Mouse (Mus musculus) C2C12 (cell line): ENCODE results near the gene Frmd8.

Source experiments
- CEBPB ChIP-seq: IDR thresholded peaks from one replicate; pipeline ENCODE4 v1.6.1; 2011; ENCODE audit warnings: low read depth, mild to moderate bottlenecking, control low read depth, moderate library complexity
- CTCF ChIP-seq: IDR thresholded peaks from one replicate; pipeline ENCODE4 v1.5.1; 2011; ENCODE audit not compliant: control insufficient read depth, insufficient read depth, insufficient read length
- FOSL1 ChIP-seq: IDR thresholded peaks from one replicate; pipeline ENCODE4 v1.8.0; 2011; ENCODE audit warnings: mild to moderate bottlenecking, low read length; ENCODE audit not compliant: poor library complexity, insufficient read depth, severe bottlenecking
- MAX ChIP-seq: IDR thresholded peaks from one replicate; pipeline ENCODE4 v1.6.1; 2011; ENCODE audit warnings: mild to moderate bottlenecking, control low read depth
- USF1 ChIP-seq: IDR thresholded peaks from one replicate; pipeline ENCODE4 v1.6.1; 2011; ENCODE audit warnings: low read depth, mild to moderate bottlenecking, control low read depth, moderate library complexity

DNA sequence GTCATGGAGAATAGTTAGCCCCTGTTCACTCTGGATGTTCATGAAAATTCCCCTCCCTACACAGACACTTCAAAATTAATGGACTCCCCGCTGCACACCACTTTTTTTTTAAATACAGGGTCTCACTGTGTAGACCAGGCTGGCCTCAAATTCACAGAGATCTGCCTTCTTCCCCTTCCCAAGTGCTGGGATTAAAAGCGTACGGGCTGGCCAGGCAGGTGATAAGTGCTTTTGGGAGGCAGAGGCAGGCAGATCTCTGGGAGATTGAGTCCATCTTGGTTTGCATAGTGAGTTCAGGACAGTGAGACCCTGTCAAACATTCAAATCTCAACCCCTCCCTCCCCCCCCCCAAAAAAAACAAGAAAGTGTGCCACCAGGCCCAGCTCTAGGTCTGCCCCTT lies 47.9 kb upstream of the Frmd8 start:
- TF ChIP-seq CTCF = no peak
- TF ChIP-seq USF1 = no peak
- TF ChIP-seq CEBPB = no peak
- no peak for TF ChIP-seq MAX
- no peak for TF ChIP-seq FOSL1
